Mouse (Mus musculus) lung, postnatal 0 days (tissue): ENCODE data around the gene Fastkd5. TPM values are rescaled to one million over a fixed set of nuclear protein-coding genes. Genes with fewer than 3 reads are reported as not detected.

Experiments
- ATAC-seq: fragments of 200-750 bp; cut with Nextera tagmentation; 2 replicates; pipeline ENCODE4 v1.8.0; 2017; ENCODE audit warnings: moderate library complexity
- DNase-seq: peaks from one replicate; pipeline ENCODE4 v3.0.0-alpha.2; 2016; ENCODE audit warnings: low spot score
- H3K27ac ChIP-seq: fragments of 300-500 bp; sonication (generic); 2 replicates; pipeline ENCODE4 v1.5.1; 2014; ENCODE audit warnings: antibody characterized with exemption, mild to moderate bottlenecking, low read length, mixed read lengths
- H3K27me3 ChIP-seq: fragments of 300-500 bp; sonication (generic); replicated peaks from 2 replicates; pipeline ENCODE4 v1.6.1; 2014; ENCODE audit warnings: low read length, mixed read lengths; ENCODE audit not compliant: insufficient read depth
- H3K36me3 ChIP-seq: fragments of 300-500 bp; sonication (generic); 2 replicates; pipeline ENCODE4 v1.6.1; 2014; ENCODE audit warnings: low read length, mixed read lengths; ENCODE audit not compliant: insufficient read depth
- H3K4me1 ChIP-seq: fragments of 300-500 bp; sonication (generic); 2 replicates; pipeline ENCODE4 v1.6.1; 2014; ENCODE audit warnings: antibody characterized with exemption, low read depth, low read length, mixed read lengths; ENCODE audit not compliant: insufficient read depth
- H3K4me2 ChIP-seq: fragments of 300-500 bp; sonication (generic); replicated peaks from 2 replicates; pipeline ENCODE4 v1.6.1; 2014; ENCODE audit warnings: low read depth, mild to moderate bottlenecking, low read length, moderate library complexity, mixed read lengths
- H3K4me3 ChIP-seq: fragments of 300-500 bp; sonication (generic); 2 replicates; pipeline ENCODE4 v1.5.1; 2014; ENCODE audit warnings: low read depth, low read length
- H3K9ac ChIP-seq: fragments of 300-500 bp; sonication (generic); replicated peaks from 2 replicates; pipeline ENCODE4 v1.6.1; 2014; ENCODE audit warnings: low read depth, mild to moderate bottlenecking
- H3K9me3 ChIP-seq: fragments of 300-500 bp; sonication (generic); 2 replicates; pipeline ENCODE4 v1.6.1; 2016; ENCODE audit warnings: low read length, mixed read lengths
- CTCF ChIP-seq: IDR thresholded peaks from 2 replicates; pipeline ENCODE4 v1.5.1; 2016; ENCODE audit warnings: antibody characterized with exemption, mild to moderate bottlenecking
- EP300 ChIP-seq: IDR thresholded peaks from 2 replicates; pipeline ENCODE4 v1.6.1; 2016; ENCODE audit warnings: antibody characterized with exemption, mild to moderate bottlenecking, control low read depth
- WGBS: fragments of 180-500 bp; shearing (Covaris S2); extraction: QIAGEN DNeasy Blood & Tissue Kit; methylation state at CpG from one replicate; pipeline ENCODE4 v1.1.7; 2014; 5-methylcytosine and 5-hydroxymethylcytosine counted together
- polyA plus RNA-seq: library from polyadenylated mRNA; unstranded; fragments of >200 nt; fragmentation: Nextera tagmentation; extraction: Ambion mirVana; gene quantifications from 2 replicates; pipeline ENCODE4 v1.2.1, GENCODE M21; 2015

Gene Fastkd5
- polyA plus RNA-seq, 1 experiment from 2014 or later: 4.8 TPM

DNA sequence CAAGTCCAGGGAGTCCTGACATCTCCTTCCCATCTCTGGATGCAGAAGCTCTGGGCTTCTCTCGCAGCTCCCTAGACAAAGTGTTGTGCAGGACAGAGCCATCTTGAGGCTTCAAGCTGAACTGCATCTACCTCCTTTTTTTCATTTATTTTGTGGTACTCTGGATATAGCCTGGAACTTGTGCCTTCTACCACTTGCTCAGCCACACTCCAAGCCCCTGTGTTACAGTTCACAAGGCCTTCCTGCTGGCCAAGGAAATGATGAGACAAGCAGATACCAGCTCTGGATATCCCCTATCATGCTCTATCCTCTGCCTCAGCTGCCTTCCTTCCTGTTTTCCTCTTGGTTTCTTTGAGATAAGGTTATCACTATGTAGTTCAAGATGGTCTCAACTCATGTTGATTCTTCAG, 32.2 kb downstream of the Fastkd5 start:
- no peak overlapping the region for H3K4me3 ChIP-seq
- no peaks in the 10 kb centered on the region for H3K27me3 ChIP-seq
- H3K9me3 ChIP-seq: no peaks in the 10 kb centered on the region
- TF ChIP-seq EP300 (no peak), CTCF (peak; percentile 76)
- H3K27ac ChIP-seq: no peak overlapping the region
- ATAC-seq (peak; percentile 21; the same call in 1 of the 2 replicates), DNase-seq (peak; percentile 71)
- no peak overlapping the region for H3K4me2 ChIP-seq
- WGBS: 29% methylated on average over 1 of the region's 1 CpGs
- peaks cover 8% of the 10 kb centered on the region for H3K36me3 ChIP-seq
- no peak overlapping the region for H3K9ac ChIP-seq
- no peaks in the 10 kb centered on the region for H3K4me1 ChIP-seq

DNA sequence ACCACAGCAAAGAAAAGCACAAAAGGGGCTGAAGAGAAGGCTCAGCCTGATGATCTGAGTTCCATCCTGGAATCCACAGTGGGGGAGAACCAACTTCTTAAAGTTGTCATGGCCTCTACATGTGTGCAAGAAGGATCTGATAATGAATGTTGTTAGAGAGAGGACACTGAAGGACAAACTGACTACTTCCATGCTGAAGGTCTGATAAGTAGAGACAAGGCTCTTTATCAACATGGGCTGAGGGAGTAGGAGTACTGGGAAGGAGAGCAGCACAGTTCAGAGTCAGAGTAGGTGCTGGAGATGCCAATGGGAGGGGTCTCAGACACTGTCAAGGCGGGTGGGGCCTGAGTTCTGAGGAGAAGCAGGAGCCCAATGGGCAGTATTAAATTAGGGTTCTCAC, 34.2 kb downstream of the Fastkd5 start:
- Histone ChIP-seq H3K4me2 (no peak overlapping the region), H3K9me3 (no peaks in the 10 kb centered on the region), H3K27ac (no peak overlapping the region), H3K27me3 (no peaks in the 10 kb centered on the region), H3K4me1 (no peaks in the 10 kb centered on the region), H3K36me3 (peaks cover 4% of the 10 kb centered on the region), H3K4me3 (no peak overlapping the region), H3K9ac (no peak overlapping the region)
- ATAC-seq (no peak), DNase-seq (no peak)
- TF ChIP-seq CTCF: no peak
- WGBS: 75% methylated on average over 1 of the region's 1 CpGs

DNA sequence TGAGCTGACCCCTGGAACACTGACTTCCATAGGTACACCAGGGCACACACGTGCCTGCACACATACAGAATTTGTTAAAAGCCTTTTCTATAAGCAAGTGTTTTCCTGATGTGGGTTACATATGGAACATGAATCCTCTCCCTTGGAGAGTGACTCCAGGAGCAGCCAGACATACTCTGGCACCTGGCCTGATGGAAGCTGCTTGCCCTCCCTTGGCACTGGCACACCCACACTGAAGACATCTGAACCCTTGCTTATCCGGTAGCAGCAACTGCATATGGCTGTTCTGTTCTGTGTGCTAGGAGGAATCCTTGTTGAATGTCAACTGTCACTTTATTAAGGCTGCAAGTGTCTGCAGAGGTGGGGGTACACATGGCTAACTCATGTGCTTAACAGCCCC, 38.8 kb downstream of the Fastkd5 start:
- Histone ChIP-seq H3K9me3 (no peaks in the 10 kb centered on the region), H3K27ac (no peak overlapping the region), H3K9ac (no peak overlapping the region), H3K4me2 (no peak overlapping the region), H3K27me3 (no peaks in the 10 kb centered on the region), H3K4me1 (no peaks in the 10 kb centered on the region), H3K36me3 (no peaks in the 10 kb centered on the region; the same call in none of the 2 replicates), H3K4me3 (no peak overlapping the region)
- TF ChIP-seq CTCF (no peak), EP300 (no peak)
- no peak for DNase-seq
- no peak for ATAC-seq
- WGBS: 84% methylated on average over 2 of the region's 2 CpGs

DNA sequence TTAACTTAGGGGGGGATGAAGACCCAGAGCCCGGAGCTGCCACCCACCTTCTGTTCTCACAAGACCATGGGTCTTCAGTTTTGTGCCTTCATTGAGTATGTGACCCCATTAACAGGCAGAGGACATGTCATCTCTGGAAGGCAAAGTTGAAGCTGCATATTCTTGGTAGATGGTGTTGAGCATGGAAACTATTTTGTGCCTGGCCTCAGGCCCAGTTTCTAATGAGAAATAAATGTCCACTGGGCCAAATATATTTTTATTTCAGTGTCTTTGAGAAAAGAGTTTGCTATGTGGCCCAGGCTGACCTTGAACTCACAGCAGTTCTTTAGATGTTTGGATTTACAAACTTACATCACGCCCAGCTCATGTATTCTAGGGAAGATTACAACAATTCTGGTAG, 40.1 kb downstream of the Fastkd5 start:
- Histone ChIP-seq H3K9me3 (no peaks in the 10 kb centered on the region), H3K27ac (no peak overlapping the region), H3K4me1 (no peaks in the 10 kb centered on the region), H3K27me3 (no peaks in the 10 kb centered on the region), H3K4me2 (no peak overlapping the region), H3K9ac (no peak overlapping the region), H3K4me3 (no peak overlapping the region), H3K36me3 (no peaks in the 10 kb centered on the region; the same call in 1 of the 2 replicates)
- DNase-seq: peak; percentile 42
- WGBS: 80% methylated on average over 2 of the region's 2 CpGs
- 0 out of 2 replicates have a peak, but pooled peaks have one; percentile 14 for ATAC-seq
- TF ChIP-seq EP300: no peak
- TF ChIP-seq CTCF: no peak

DNA sequence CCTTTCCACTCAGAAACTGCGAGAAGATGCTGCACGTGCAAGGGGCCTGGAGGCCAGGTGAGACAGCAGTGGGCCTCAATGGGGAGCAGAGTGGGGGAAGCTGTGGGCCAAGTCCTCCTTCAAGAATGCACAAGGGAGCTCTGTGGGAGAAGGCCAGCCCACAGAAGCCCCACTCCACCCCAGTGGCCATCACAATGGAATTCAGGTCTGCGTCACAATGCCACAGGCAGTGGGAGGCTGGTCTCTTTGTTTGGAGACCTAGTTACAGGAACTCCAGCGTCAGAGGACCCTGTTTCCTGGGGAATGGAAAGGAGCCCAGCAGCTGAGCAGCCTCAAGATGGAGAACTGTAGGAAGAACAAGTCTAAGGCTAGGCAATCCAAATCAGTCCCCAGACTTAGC, 40.7 kb downstream of the Fastkd5 start:
- no peak for ATAC-seq
- no peaks in the 10 kb centered on the region for H3K9me3 ChIP-seq

DNA sequence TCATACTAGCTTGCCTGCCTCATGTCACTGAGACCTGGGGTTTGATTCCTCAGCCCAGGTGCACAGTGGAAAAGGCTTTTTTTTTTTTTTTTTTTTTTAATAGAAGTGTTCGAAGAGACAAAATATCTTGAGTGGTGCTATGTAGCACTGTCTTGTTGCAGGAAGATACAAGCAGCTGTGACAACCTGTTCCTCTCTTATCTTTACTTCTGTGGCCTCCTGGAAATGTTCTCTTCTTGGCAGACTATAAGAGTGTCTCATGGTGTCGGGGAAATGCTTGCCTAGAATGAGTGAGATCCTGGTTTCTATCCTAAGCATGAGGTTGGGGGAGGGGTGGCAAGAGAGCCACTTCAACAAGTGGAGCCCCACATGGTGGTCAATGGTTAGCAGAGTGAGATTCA, 41.5 kb downstream of the Fastkd5 start:
- Histone ChIP-seq H3K4me3 (no peak overlapping the region), H3K4me2 (no peak overlapping the region), H3K9ac (no peak overlapping the region), H3K27ac (no peak overlapping the region), H3K27me3 (no peaks in the 10 kb centered on the region), H3K4me1 (0 out of 2 replicates have a peak, but pooled peaks cover 7% of the 10 kb centered on the region), H3K36me3 (no peaks in the 10 kb centered on the region; the same call in 1 of the 2 replicates), H3K9me3 (no peaks in the 10 kb centered on the region)
- WGBS: 55% methylated on average over 2 of the region's 2 CpGs
- no peak for ATAC-seq
- DNase-seq: no peak
- TF ChIP-seq EP300 (no peak), CTCF (no peak)

More for the DNA sequence above, 40.7 kb downstream of the Fastkd5 start:
- WGBS: 72% methylated on average over 4 of the region's 4 CpGs
- Histone ChIP-seq H3K4me1 (0 out of 2 replicates have a peak, but pooled peaks cover under 1% of the 10 kb centered on the region), H3K4me3 (no peak overlapping the region), H3K27ac (no peak overlapping the region), H3K27me3 (no peaks in the 10 kb centered on the region), H3K4me2 (no peak overlapping the region), H3K36me3 (no peaks in the 10 kb centered on the region; the same call in 1 of the 2 replicates), H3K9ac (no peak overlapping the region)
- no peak for TF ChIP-seq EP300
- TF ChIP-seq CTCF: no peak
- no peak for DNase-seq

DNA sequence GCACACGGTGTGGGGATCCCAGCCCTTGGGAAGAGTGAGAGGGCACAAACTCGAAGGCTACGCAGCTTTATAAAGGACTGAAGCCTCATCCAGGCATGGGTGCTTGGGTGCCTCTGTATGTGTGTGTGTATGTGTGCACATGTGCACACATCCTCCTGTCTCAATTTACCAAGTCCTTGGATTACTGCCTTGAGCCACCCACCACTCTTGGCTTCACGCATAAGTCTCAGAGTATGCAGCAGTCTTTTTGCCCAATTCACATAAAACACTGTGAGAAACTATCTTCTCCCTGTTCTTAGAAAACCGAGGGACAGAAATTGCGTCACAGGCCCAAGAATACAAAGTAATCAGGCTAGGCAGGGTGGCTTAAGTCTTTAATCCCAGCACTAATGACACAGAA, 43.8 kb downstream of the Fastkd5 start:
- TF ChIP-seq EP300 (no peak), CTCF (no peak)
- H3K9ac ChIP-seq: no peak overlapping the region
- H3K9me3 ChIP-seq: no peaks in the 10 kb centered on the region
- 77% methylated on average over 6 of the region's 6 CpGs for WGBS
- ATAC-seq (no peak), DNase-seq (no peak)
- no peak overlapping the region for H3K27ac ChIP-seq
- 0 out of 2 replicates have a peak, but pooled peaks cover 7% of the 10 kb centered on the region for H3K4me1 ChIP-seq
- no peak overlapping the region for H3K4me3 ChIP-seq
- no peaks in the 10 kb centered on the region; the same call in 1 of the 2 replicates for H3K36me3 ChIP-seq
- H3K4me2 ChIP-seq: no peak overlapping the region
- H3K27me3 ChIP-seq: peaks cover 11% of the 10 kb centered on the region
